Mouse (Mus musculus) G1E-ER4 (cell line): ENCODE data around the gene Hectd4. TPM values are rescaled to one million over a fixed set of nuclear protein-coding genes. Genes with fewer than 3 reads are reported as not detected.

Experiments
- GATA1 ChIP-seq: IDR thresholded peaks from one replicate; pipeline ENCODE4 v1.8.0; 2012; ENCODE audit warnings: low read length, inconsistent platforms
- polyA plus RNA-seq: library from polyadenylated mRNA; stranded (reverse); fragments of >175 nt; gene quantifications from 2 replicates; pipeline ENCODE4 v1.2.3, GENCODE M21; 2012

Hectd4 gene
- polyA plus RNA-seq, 1 experiment: 15.6 TPM

DNA sequence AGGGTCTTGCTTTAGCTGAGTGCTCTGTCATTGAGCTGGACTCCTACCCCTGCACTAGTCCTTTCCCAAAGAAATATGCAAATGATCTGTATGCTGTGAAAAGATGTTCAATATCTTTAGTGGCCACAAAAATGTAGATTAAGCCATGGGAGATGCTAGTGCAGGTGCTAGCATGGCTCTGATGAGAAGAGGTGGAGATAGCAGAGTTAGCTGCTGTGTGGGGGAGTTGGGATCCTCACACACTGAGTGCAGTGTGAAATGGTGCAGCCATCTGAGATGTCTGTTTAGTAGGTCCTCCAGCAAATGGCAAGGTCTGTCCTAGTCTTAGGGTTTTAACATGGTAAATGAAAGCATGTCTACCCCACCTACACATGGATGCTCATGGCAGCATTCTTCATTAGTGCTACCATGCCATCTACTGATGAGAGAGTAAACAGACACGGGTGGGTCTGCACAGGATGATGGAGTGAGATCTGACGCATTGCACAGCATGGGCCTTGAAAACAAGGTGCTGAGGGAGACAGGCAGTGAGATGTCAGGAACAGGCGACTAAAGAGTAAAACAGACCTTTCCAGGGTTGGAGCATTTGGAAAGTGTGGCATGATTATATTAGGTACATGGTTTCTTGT lies 28.9 kb downstream of the Hectd4 start:
- TF ChIP-seq GATA1: no peak

GRCm38 (mm10) chr5:121249693-121250092 lies 29.7 kb downstream of the Hectd4 start:
- TF ChIP-seq GATA1: no peak

- TF ChIP-seq GATA1: no peak
Measured at GRCm38 (mm10) chr5:121251813-121252212, 31.8 kb downstream of the Hectd4 start.

DNA sequence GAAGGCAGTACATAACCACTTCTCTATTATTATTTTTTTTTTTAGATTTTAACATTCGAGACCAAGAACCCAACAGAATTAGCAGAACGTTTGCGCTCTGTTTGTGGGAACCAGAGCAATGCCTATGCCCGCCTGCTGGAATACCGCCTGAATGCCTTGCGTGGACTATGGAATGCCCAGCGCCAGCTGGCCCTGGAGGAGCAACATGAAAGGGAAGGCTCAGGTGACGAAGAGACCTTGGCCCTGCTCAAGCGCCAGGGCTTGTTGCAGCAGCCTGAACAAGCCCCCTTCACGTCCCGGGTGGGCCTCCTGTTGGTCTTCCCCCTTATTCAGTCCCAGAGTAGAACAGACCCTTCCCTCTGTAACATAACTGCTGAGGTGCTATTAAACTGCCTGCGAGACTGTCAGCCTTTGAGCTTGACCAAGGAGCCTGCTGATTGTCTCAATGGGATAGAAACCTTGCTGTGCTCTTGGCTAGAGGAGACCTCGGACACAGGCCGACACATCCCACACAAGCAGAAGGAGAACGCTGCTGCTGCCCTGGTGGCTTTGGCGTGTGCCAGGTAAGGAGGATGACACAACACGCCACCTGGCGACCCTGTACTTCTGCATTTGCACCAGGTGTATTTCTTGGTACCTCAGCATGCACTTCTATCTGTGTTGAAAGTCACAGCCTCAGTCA lies 33.9 kb downstream of the Hectd4 start:
- TF ChIP-seq GATA1: no peak

DNA sequence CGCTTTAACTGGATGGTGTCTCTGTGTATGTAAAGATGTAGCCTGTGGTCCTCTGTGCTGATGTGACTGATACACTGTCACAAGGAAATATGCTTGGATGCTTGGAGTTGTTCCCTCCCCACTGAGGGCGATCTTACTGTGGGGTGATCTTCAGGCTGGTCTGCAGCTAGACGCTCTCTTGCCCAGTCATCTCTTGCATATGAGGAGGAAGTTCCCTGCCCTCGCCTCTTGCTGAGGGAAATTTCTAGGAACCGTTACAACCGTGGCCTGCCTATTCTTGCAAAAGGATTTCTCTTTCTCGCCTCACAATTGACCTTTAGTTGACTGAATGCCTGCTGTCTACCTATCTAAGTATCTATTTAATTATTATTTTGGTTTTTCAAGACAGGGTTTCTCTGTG lies 35.0 kb downstream of the Hectd4 start:
- TF ChIP-seq GATA1: no peak

DNA sequence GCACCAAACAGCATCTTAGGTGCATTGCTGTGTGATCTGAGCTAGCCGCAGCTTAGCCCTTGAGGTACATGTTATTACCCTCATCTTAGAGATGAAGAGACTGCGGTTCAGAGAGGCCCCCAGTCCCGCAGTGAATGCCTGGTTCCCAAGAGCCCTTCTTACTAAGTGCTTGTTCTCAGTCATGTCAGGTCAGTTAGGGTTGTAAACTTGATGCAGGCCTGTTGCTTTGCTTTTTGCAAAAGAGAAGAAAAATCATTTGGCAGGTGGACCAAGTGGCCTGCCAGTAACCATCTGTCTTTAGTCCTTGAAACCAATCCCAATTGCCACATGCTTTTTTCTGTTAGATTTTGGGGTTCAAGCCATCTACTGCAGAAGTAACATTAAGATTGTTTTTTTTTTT lies 41.8 kb downstream of the Hectd4 start:
- no peak for TF ChIP-seq GATA1

DNA sequence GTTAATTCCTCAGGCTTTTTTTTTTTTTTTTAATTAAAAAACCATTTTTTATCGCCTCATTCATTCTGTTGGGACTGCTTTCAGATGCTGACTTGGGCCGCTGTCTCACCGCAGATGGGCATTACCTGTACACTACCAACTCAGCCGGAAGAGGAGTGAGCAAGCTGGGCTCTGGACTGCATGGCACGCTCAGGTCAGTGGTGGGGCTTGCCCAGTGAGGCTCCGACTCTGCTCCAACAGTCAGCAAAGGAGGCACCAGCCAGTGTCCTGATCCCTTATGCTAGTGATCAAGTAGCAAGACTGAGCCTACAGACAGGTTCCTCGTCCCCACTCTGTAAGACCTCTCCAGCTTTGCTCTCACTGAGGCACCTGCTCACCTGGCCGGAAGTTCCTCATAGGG lies 42.4 kb downstream of the Hectd4 start:
- TF ChIP-seq GATA1: no peak

GRCm38 (mm10) chr5:121264593-121264992 lies 44.6 kb downstream of the Hectd4 start:
- TF ChIP-seq GATA1: no peak

DNA sequence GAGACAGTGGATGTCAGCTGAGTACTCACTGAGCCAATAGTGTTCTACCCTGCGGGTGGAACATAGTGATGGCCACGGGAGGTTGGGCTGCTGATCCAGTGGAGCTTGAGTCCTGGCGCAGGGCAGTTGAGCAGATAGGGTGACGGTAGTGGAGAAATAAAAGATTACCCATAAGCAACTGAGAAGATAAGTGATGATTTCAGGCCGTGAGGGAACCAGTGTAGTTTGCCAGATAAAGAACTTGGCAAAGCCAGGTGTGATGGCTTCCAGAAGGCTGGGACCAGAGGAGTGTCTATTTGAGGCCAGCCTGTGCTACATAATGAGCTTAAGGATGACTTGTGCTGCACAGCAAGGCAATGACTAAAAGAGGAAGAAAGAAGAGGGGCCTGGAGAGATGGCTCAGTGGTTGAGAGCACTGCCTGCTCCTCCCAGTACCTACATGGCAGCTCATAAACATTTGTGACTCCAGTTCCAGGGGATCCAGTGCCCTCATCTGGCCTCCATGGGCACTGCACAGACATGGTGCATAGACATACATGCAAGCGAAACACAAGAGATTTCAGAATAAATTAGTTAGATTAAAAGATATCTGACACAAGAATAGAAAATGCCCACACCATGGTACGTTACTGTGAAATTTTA lies 46.8 kb downstream of the Hectd4 start:
- no peak for TF ChIP-seq GATA1

DNA sequence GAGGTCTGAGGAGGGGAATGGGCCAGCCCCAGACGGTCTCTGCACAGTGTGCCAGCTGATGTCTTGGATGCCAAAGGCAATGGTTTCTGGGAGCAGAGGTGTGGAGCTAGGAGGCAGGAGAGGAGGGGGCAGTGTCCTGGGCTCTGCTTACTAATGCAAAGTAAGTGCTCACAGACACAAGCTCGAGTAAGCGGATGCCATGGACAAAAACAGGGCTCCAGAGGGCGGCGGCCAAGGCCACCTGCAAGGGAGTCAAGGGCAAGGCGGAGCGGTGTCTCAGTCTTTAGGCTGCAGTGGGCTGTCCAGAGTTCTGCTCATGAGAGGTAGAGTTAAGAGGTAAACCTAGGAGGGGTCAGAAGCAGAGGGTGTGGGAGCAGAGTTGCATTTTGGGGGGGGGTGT lies 51.0 kb downstream of the Hectd4 start:
- TF ChIP-seq GATA1: no peak

DNA sequence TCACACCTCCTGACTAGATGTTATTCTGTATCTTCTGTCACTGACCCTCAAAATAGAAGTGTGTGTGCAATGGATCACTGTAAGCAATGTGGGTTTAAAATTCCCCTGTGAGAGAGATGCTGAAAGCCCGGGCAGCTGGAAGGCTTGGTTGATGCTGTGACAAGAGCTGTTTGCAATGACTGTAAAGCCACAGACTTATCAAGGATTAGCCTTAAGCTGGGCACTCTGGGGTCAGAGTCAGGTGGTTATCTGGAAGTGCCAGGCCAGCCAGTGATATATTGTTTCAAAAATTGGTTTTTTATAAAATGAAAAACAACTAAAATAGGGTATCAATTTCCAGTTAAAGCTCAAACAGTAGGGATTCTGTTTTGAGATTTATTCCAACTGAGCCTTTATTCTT lies 56.8 kb downstream of the Hectd4 start:
- no peak for TF ChIP-seq GATA1

GRCm38 (mm10) chr5:121280456-121280855 lies 60.4 kb downstream of the Hectd4 start:
- TF ChIP-seq GATA1: no peak

DNA sequence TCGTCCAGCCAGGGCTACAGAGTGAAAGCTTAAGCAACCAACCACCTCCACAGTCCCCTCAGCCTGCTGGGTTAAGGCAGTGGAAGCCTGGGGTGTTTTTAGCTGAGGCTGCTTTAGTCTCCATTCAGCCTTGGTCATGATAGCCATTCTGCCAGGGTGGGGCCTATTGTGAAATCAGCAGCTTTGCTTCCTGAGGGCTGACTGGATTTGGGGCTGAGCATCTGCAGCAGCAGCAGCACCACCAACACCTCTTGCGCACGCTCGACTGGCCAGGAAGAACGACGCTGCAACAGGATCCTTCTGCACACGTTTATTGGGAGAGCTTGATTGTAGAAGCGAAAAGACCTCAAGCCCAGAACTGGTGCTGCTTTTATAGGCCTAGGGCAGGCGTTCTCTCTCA lies 63.0 kb downstream of the Hectd4 start:
- TF ChIP-seq GATA1: no peak

DNA sequence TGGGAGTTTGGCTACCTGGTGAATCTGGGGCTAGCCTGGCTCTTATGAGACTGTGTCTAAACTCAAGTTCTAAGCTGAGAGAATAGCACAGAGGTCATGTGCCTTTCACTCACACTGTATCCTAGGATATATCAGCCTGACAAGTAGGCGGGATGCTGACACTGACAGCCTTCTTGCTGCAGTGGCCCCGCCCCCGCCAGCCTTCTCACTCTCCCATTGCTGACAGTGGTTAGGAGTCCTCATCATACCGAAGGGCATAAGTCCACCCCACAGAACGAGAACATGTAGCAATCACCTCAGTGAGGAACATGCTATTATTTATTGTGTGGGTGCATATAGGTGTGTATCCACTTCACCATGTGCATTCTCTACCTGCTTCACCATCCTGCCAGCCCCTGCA lies 64.8 kb downstream of the Hectd4 start:
- TF ChIP-seq GATA1: no peak

DNA sequence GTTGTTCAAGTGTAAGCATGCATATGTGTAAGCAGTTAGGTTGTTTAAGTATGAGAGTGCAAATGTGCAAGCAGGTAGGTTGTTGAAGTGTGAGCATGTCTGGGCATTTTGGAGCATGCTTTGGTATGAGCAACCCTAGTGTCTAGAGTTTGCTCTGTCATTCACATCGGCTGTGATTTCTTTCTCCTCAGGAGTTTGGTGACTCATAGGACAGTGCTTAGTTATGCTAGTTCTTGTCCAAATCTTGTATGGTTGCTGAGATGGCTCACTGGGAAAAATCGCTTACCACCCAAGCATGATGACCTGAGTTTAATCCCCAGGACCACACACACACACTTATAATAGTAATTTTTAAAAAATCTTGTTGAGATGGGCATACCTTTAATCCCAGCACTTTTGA lies 67.2 kb downstream of the Hectd4 start:
- TF ChIP-seq GATA1: no peak

- no peak for TF ChIP-seq GATA1
Measured at GRCm38 (mm10) chr5:121290289-121290688, 70.3 kb downstream of the Hectd4 start.

DNA sequence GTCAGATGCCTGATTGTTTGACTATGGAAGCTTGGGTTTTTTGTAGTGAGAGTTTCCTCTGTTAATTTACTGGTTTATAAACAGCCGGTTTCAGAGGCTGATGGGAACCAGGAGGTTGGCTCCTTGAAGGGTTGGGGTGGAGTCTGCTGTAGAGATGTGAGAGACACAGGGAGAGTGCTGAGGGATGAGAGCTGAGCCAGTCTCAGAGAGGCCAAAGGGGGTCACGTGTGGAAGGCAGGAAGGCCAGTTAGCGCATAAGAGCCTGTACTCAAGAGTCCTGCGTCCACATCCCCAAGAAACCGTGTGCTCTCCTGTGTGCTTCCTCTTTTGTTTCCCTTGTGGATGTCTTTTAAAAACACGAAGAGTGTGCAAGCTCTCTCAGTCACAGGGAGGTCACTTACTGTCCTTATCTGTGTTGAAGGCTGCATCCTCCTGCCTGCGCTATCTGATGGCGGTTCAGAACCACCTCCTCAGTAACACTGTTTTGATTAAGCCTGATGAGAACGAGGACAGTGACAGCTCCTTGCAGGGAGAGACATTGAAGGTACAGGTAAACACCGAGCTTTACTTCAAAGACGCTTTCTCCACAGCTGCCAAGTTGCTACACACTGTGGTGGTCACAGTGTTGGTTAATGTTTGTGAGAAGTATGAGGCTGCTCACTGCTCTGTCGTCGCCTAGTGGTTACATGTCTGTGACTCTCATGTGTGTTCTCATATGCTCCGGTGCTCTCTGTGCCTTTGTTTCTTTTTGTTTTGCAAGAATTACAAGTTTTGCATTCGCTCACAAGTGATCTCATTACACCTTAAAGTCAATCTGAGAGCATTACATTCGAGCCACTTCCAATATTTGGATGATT lies 72.5 kb downstream of the Hectd4 start:
- peak; percentile 36 for TF ChIP-seq GATA1
